Comparison of ENCODE assay signal across 15 mouse cellular contexts in the genomic region with DNA sequence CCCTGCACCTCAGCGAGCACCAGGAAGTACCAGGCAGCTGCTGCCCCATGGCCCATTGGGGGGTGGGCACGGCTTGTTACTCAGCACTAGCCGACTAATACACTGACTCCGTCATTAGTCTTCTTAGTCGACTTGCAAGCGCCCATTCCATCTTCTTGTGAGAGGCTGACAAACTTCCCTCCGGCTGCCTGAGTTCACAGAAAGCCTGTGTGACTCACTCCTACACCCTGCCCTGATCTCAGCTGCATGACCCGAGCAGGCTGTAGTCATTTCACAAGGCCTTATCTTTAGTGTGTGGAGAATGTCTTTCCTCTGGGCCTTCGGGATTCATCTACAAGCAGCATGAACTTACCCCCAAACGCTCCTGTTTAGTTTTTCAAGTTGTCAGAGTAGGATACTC.
A peak's percentile ranks its signal among the peaks of the same experiment; 100 is the strongest.
DNase-seq lines count a peak whose midpoint lies in the region; ATAC-seq and TF ChIP-seq lines count a peak whose summit lies in the region.
"Had no signal": no experiment of that assay in that cellular context is flagged by ENCODE, and none has a peak within 500 bp of the region (broad histone marks: within the 10 kb centered on the region; RNA-seq: fewer than 3 reads in every experiment).

No protein-coding gene starts in this region.

- peaks cover 70% of the 10 kb centered on the region for H3K4me1 ChIP-seq in heart, embryonic 13.5 days
- peaks cover 4% of the 10 kb centered on the region; the same call in 1 of the 2 replicates for H3K4me1 ChIP-seq in intestine, postnatal 0 days (replicated peaks; ENCODE audit: control insufficient read depth, insufficient read depth, low read length)
- H3K4me1 ChIP-seq in cerebellum, adult 2 months (ENCODE audit: control insufficient read depth, insufficient read depth, low read length) = no peaks in the 10 kb centered on the region

- 53% methylated on average over 10 of the region's 10 CpGs for WGBS in heart, embryonic 13.5 days
- WGBS in intestine, postnatal 0 days = 54% methylated on average over 10 of the region's 10 CpGs
- 87% methylated on average over 10 of the region's 10 CpGs for WGBS in cerebellum, adult 2 months

- ATAC-seq in heart, embryonic 13.5 days (ENCODE audit: extremely low read depth, insufficient number of reproducible peaks, low FRiP score, low TSS enrichment) = no peak
- peak; percentile 67 for ATAC-seq in intestine, postnatal 0 days
- ATAC-seq: midbrain, embryonic 16.5 days had no signal

- H3K27ac ChIP-seq in heart, embryonic 13.5 days (replicated peaks) = peak overlapping the region; percentile 24; the same call in 1 of the 2 replicates
- peak overlapping the region; percentile 54 for H3K27ac ChIP-seq in intestine, postnatal 0 days (ENCODE audit: low read depth, low read length)
- H3K27ac ChIP-seq in cerebellum, adult 2 months (ENCODE audit: insufficient read depth, low read length) = no peak overlapping the region
- H3K27ac ChIP-seq: liver, embryonic 15.5 days; neural tube, embryonic 12.5 days had no signal

- H3K4me2 ChIP-seq in heart, embryonic 13.5 days = no peak overlapping the region
- H3K4me2 ChIP-seq in intestine, postnatal 0 days (replicated peaks; ENCODE audit: low read depth) = no peak overlapping the region
- H3K4me2 ChIP-seq: liver, embryonic 15.5 days; neural tube, embryonic 12.5 days had no signal

- H3K9me3 ChIP-seq in heart, embryonic 13.5 days = no peaks in the 10 kb centered on the region
- H3K9me3 ChIP-seq in intestine, postnatal 0 days (ENCODE audit: control insufficient read depth) = no peaks in the 10 kb centered on the region
- H3K9me3 ChIP-seq: embryonic facial prominence, embryonic 10.5 days; hindbrain, embryonic 10.5 days; liver, embryonic 15.5 days; neural tube, embryonic 12.5 days had no signal

- H3K27me3 ChIP-seq in heart, embryonic 13.5 days (replicated peaks) = no peaks in the 10 kb centered on the region
- no peaks in the 10 kb centered on the region for H3K27me3 ChIP-seq in intestine, postnatal 0 days (replicated peaks; ENCODE audit: control insufficient read depth, insufficient read depth, low read length)
- H3K27me3 ChIP-seq in cerebellum, adult 2 months (ENCODE audit: control insufficient read depth, insufficient read depth, low read length) = no peaks in the 10 kb centered on the region
- H3K27me3 ChIP-seq: liver, embryonic 15.5 days; neural tube, embryonic 12.5 days had no signal

- H3K36me3 ChIP-seq in heart, embryonic 13.5 days = peaks cover 5% of the 10 kb centered on the region
- H3K36me3 ChIP-seq in intestine, postnatal 0 days (ENCODE audit: control insufficient read depth, insufficient read depth) = peaks cover 4% of the 10 kb centered on the region; the same call in 1 of the 2 replicates
- H3K36me3 ChIP-seq: neural tube, embryonic 12.5 days had no signal

- no peak for TF ChIP-seq CTCF in intestine, postnatal 0 days (IDR thresholded peaks at IDR 0.05; ENCODE audit: low read depth)
- TF ChIP-seq CTCF in cerebellum, adult 2 months (IDR thresholded peaks at IDR 0.05; ENCODE audit: borderline replicate concordance, insufficient read depth, low read depth, low read length) = no peak

- no peak overlapping the region for H3K4me3 ChIP-seq in heart, embryonic 13.5 days
- H3K4me3 ChIP-seq in intestine, postnatal 0 days (ENCODE audit: low read depth, low read length) = no peak overlapping the region
- no peak overlapping the region for H3K4me3 ChIP-seq in cerebellum, adult 2 months (replicated peaks; ENCODE audit: insufficient read depth, low read depth, low read length)
- H3K4me3 ChIP-seq: embryonic facial prominence, embryonic 10.5 days; hindbrain, embryonic 10.5 days; liver, embryonic 15.5 days; neural tube, embryonic 12.5 days had no signal

- TF ChIP-seq POLR2A in cerebellum, adult 2 months (IDR thresholded peaks at IDR 0.05; ENCODE audit: borderline replicate concordance, insufficient read depth, low read length) = no peak

- no peak for DNase-seq in heart, postnatal 4 days
- DNase-seq in 3134 (ENCODE audit: extremely low read depth, insufficient read length, low spot score) (peak; percentile 69), 416B (ENCODE audit: low read depth) (peak; percentile 88)
- DNase-seq in T-cell, adult 2 months (ENCODE audit: low spot score) = no peak
- no peak for DNase-seq in cerebellum, adult 2 months
- DNase-seq: cerebellum, postnatal 14 days; gastrocnemius, postnatal 25 days; kidney, postnatal 36 days had no signal

- H3K9ac ChIP-seq in heart, embryonic 13.5 days = no peak overlapping the region
- H3K9ac ChIP-seq in intestine, postnatal 0 days (ENCODE audit: low read depth, low read length) = no peak overlapping the region
- H3K9ac ChIP-seq: liver, embryonic 15.5 days; neural tube, embryonic 12.5 days had no signal

Comparison
In these comparisons a context has a peak if more than half of its experiments do, and no peak if none do; other contexts are left out.
1. DNase-seq: peak in 3134 (single experiment) and 416B (single experiment); none in heart, postnatal 4 days (single experiment), T-cell, adult 2 months (single experiment) and cerebellum, adult 2 months (0 of 2).